Mouse (Mus musculus) kidney, postnatal 14 days (tissue): Measurements from ENCODE around the gene Chga.

ENCODE experiments used
- DNase-seq: peaks from one replicate; pipeline ENCODE4 v3.0.0; 2022; ENCODE audit warnings: mixed read lengths

The Chga gene

GRCm38 (mm10) chr12:102554721-102555516, at the start of gene Chga:
Gene Chga (plus strand): TSS chr12:102554969.
- peak; percentile 85 for DNase-seq

GRCm38 (mm10) chr12:102505131-102505713, 49.5 kb upstream of the Chga start:
- no peak for DNase-seq

GRCm38 (mm10) chr12:102505949-102506348, 48.8 kb upstream of the Chga start:
- DNase-seq, result no peak

DNA sequence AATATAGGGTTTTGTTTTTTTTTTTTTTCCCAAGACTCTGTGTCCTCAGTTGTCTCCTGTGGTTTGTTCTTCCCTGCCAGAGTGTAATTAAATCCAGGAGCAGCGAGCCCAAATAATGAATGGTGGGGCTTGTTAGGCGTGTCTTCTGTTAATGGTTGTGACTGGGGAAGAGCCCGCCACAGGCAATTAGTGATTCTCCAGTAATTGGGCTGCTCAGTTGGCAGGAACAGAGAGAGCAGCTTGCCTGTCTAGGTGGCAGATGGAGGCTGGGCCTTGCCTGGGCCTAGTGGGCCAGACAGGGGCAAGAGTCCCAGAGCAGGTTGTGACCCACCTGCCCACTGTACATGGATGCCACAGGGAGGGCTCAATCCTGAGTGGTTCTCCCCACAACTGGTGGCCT, 43.4 kb upstream of the Chga start:
- no peak for DNase-seq

DNA sequence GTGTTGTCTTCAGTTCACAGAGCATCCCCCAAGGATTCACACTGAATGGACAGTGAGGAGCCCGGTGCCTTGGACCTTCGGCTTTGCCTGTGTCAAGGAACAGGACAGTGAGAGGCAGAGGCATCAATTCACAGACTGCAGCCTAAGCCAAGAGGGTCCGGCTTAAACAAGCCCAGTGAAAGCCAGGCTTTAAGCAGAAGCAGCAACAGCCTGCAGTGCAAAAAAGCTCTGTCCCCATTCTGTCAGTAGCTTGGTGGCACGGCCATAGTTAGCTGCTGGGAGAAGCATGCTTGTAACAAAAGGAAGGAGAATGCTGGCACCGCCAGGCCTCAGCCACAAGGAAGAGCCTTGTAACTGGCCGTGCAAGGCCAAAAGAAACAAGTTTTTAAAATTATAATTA, 40.6 kb upstream of the Chga start:
- no peak for DNase-seq

DNA sequence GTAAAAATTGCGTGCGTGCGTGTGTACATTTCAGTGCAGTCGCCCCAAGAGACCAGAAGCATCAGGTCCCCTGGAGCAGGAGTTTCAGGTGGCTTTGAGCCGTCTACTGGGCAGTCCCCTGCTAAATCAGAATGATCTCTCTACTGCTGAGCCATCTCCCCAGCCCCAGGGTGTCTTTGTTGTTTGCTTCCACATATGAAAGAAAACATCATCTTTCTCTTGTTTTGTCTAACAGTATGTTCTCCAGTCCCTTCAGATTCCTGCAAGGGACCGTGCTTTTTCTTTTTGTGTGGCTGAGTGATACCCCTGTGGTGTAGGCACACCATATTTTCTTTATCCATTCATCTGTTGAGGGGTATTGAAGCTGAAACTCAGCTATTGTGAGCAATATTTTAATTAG, 40.0 kb upstream of the Chga start:
- DNase-seq, result no peak

GRCm38 (mm10) chr12:102516151-102516550, 38.6 kb upstream of the Chga start:
- no peak for DNase-seq

DNA sequence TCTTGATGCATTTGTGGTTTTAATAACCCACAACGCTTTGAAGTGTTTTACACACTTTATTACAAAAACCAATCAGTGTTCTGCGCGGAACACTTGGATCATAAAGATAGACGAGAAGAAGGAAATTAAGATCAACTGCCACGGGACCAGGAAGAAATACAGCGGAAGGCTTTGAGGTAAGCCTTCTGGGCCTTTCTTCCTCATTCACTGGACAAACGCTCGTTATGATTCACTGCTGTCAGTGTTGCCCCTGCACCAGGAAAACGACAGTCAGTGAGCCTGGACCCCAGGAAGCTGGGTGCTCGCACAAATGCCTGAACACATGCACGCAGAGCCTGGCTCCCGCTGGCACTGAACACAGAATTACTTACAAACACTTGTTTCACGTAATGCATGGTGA, 37.1 kb upstream of the Chga start:
- DNase-seq, result no peak

- no peak for DNase-seq
Observed at GRCm38 (mm10) chr12:102519929-102520720, 34.6 kb upstream of the Chga start.

DNA sequence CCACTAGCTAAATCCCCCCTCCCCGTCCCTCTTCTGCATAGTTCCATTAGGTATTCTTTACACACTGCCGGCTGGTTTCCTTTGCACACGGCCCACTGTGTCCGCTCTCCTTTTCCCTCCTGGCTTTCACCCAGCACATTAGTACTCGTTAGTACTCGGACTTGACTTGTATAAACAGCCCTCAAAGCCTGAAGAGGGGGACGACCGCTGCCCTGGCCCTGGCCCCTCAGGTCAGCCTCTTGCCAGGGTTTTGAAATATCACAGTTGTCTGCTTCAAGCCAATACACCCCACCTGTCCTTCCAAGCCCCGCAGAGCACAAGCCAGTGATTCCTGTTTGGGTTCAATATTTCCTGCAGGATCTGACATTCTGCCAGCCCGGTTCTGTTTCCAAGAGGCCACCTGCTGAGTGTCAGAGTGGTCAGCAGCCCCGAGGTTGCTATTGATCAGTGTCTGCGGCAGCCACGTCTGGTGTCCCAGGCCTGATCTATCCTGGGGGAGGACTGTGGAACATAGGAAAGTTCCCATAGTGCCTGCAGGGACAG, 32.9 kb upstream of the Chga start:
- peak; percentile 25 for DNase-seq

DNA sequence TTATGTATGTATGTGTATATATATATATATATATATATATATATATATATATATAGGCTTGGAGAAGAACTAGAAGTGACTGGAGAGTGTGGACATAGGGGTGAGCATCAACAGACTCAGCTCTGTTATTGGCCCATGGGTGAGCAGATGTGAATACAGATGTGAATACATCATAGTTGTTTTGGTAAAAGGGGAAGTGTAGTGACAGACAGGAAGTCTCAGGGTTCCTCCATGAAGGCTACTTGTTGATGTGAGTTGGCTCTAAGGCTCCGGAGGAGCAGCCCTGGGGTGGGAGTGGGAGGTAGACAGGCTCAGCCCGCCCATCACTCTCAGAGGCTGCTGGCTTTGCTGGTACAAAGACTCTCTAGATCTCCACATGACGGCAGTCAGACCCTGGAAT, 30.6 kb upstream of the Chga start:
- DNase-seq, result no peak

GRCm38 (mm10) chr12:102524760-102525159, 30.0 kb upstream of the Chga start:
- peak; percentile 43 for DNase-seq

GRCm38 (mm10) chr12:102527989-102528388, 26.8 kb upstream of the Chga start:
- DNase-seq, result no peak

GRCm38 (mm10) chr12:102535796-102536195, 19.0 kb upstream of the Chga start:
- peak; percentile 58 for DNase-seq

DNA sequence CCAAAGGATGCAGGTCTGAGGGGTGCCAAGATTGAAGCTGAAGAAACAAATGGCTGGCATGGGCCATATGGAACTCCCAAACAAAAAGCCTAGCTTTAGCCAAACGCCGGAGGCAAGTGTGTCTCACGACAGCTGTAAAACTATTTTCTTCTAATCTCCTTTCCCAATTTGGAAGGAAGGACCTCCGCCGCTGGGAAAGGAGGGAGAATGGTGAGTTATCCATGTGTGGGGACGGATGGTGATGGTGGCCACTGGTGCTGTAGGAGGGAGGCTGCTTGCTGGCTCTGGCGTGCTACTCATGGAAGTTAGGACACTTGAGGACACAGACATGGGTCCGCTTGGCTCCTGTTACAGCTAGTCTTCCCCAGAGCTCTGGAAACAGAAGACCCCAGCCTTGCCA, 14.5 kb upstream of the Chga start:
- no peak for DNase-seq

GRCm38 (mm10) chr12:102541168-102541567, 13.6 kb upstream of the Chga start:
- no peak for DNase-seq

- no peak for DNase-seq
Observed at GRCm38 (mm10) chr12:102545122-102545521, 9.6 kb upstream of the Chga start.

- DNase-seq, result peak; percentile 80
Observed at GRCm38 (mm10) chr12:102550529-102550928, 4.2 kb upstream of the Chga start.

GRCm38 (mm10) chr12:102551186-102551585, 3.6 kb upstream of the Chga start:
- DNase-seq, result no peak

DNA sequence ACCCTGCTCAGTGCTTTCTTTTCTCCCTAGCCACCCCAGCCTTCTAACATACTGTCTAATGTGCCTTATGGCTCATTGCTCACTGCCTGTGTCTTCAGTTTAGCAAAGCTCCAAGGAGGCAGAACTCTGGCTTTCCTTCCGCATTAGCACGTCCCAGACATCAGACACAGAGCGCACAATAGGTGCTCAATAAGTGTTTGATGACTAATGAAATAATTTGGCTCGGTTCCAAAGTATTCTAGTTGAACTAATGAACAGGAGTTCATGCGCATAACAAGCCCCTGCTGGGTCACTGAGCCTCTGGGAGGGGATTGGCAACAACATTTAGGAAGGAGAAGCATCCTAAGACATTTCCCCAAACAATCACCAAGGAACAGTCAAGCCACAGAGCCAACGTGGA, 2.8 kb upstream of the Chga start:
- DNase-seq, result no peak

DNA sequence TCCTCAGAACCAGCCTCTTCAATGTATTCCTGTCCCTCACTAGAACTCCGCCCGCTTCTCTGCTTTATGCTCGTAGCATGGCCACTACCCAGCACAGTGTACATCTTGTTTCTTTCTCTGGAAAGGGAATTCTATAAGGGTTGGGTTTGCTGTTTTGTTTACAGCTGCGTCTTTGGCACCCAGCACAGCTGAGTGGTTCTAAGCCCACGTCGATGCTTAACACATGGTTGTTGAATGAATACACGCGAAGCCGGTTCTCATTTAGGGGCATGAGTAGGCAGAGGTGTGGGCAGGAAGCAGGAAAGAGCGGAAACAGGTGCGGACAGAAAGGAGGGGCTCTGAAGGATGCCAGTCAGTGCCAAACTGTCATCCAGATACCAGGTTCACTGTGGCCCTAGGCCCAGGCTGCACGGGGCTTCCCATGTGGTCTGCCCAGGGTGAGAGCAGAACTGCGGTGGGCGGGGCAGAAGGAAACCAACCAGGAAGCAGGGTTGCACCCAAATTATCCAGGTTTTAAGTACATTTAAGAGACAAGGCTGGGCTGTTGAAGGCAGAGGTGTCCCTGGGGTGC, 979 bp upstream of the Chga start:
- no peak for DNase-seq

DNA sequence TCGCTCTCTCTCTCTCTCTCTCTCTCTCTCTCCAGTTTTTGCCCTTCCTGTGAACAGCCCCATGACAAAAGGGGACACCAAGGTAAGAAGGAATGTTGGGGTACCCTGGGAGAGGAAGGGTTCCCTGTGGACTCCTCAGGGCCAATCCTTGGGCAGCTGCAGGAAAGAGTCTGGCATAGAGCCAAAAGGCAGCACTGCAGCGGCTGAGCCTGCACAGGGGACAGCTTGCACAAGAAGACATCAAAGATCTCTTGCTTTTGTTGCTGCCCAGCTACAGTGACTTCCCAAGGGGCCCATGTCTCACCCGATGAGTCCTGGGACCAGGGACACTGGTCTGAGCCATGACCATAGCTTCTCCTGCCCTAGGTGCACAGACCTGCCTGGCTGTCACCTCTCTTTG, 1.1 kb downstream of the Chga start:
- DNase-seq, result no peak

DNA sequence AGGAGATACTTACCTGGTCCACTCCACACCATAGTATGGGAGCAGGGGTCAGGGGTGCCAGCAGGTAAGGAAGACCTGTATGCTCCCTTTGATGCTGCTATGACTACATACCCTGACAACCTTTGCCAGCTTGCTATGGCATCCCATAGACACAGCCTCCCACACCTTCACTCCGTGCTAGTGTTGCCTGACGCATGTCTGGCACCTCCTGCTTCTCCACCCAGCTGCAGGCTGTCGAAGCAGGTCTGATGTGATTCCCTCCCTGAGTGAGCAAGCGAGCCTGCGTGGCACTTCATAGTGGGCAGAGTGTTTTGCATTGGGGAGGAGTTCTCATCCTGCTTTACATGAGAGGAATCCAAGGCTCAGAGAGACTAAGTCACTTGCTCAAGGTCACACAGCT, 2.6 kb downstream of the Chga start:
- no peak for DNase-seq
